Mouse (Mus musculus): Measurements from ENCODE around the gene Fbln1.

The Fbln1 gene

DNA sequence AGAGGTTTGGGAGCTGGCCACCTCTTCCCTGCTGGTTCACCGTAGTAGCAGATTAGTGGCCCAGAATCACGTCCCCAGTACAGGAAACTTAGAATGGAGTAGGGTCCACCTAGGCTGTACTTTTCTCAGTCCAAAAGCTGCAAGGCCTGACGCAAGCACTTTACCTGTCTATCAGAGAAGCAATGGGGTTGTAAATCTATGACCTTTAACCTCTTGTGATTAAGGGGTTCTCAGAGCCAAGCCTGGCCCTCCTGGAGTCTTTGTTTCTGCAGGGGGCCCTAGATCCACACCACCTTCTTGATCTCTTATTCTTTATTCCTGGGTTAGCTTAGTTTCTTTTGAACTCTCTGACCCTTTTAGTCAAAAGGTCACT lies 940 bp downstream of the Fbln1 start:
- no peak for DNase-seq (ENCODE audit: low read depth, low spot score)

DNA sequence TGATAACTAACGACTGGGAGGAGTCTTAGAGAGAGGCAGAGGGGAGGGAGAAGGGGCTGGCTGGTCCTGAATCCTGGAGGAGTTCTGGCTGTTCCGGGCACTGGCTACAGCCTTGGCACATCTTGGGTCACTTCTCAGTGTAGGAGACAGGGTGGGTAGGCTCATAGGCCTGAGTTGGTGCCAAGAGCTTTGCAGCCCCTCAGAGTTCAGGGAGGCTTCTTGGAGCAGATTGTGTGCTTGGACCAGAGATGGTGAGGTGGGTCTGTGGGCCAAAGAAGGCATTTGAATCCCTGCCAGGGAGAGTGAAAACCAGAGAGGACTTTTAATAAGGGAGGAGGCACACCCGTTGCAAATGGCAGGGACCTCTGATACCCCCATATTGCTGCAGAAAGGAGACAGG lies 1.3 kb downstream of the Fbln1 start:
- DNase-seq (ENCODE audit: low read depth, low spot score) = no peak

DNA sequence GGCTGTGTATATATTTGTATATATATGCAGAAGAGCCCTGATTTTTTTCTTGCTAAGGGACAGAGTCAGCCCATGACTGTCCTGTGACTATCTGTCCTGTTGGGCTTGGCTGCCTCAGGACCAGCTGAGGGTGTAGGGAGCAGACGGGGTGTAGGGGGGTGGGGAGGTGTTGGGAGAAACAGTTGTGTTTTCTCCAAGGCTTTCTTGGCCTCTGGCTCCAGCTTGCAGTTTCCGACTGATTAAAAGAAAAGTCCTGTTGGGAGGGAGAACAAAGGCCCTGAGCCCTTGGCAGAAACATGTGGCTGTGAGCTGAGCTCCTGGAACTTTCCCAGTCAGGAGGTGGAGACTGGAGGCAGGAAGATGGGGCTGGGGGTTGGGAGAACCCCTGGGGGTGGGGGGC lies 2.0 kb downstream of the Fbln1 start:
- no peak for DNase-seq (ENCODE audit: low read depth, low spot score)

DNA sequence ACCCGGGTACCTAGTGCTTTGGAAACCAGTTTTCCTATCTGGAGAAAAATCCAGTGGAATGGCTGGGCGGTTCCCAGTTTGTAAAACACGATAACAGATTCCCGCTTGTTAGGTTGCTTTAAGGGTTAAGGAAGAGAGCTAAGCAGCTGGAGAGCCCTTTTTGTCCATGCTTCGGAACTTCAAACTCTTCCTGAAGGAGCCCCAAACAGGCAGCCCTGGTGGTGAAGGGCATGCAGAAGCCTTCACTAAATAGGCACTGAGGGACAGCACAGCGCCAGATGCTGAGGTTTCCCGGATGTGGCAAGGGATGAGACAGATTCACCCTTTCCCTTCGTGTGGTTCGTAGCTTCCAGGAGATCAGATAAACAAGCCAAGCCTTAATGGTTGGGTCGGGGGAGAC lies 2.6 kb downstream of the Fbln1 start:
- DNase-seq (ENCODE audit: low read depth, low spot score) = no peak

GRCm38 (mm10) chr15:85209341-85209740 lies 3.6 kb downstream of the Fbln1 start:
- DNase-seq (ENCODE audit: low read depth, low spot score) = no peak

GRCm38 (mm10) chr15:85210686-85211085 lies 4.9 kb downstream of the Fbln1 start:
- no peak for DNase-seq (ENCODE audit: low read depth, low spot score)

- no peak for DNase-seq (ENCODE audit: low read depth, low spot score)
Observed at GRCm38 (mm10) chr15:85211101-85211760, 5.5 kb downstream of the Fbln1 start.

DNA sequence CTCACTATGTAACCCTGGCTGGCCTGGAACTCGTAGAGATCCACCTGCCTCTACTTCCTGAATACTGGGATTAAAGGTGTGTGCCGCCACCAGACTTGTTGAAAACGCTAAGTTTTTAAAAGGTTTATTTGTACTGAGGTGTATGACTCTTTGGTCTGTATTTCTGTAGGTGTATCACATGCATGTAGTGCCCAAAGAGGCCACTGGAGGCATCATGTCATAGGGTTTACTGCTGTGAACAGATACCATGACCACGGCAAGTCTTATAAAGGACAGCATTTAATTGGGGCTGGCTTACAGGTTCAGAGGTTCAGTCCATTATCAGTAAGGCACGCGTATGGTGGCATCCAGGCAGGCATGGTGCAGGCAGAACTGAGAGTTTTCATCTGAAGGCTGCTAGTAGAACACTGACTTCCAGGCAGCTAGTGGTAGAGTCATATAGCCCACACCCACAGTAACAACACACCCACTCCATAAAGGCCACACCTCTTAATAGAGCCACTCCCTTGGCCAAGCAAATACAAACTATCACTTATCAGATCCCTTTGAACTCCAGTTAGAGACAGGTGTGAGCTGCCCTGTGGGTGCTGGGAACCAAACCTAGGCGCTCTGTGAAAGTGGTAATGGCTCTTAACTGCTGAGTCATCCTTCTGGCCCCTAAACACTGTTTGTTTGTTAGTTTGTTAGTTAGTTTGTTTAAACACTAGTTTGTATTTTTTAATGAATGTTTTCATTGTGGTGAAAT lies 10.5 kb downstream of the Fbln1 start:
- DNase-seq (ENCODE audit: low read depth, low spot score) = no peak

DNA sequence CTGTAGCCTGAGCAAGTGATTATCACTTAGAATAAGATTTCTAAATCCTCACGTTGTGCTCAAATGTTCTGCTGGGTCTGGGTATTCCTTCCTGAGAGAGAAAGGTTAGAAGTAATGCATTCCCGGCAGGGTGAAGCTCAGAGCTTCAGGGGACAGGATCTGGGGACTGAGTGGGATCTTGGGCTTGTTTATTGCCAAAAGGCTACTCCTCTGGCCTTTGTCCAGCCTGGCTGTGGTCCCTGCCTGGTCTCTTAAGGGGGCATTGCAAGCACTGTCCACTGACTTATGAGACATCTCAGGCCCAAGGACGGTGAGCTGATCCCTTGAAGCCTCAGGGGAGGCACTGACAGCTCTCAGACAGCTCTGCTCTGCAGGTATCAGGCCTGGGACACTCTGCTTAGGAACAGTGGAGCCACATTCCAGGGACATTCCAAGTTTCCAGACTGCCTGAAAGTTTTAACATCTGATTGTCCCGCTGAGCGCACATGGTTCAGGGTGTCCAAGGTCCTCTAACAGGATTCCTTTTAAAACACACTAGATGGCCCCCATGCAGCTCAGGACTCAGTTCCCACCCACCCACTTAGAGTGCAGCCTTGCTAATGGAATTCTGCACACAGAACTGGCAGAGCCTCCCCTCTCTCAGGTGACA lies 13.0 kb downstream of the Fbln1 start:
- no peak for DNase-seq (ENCODE audit: low read depth, low spot score)

- DNase-seq (ENCODE audit: low read depth, low spot score) = no peak
Observed at GRCm38 (mm10) chr15:85220371-85220770, 14.6 kb downstream of the Fbln1 start.

DNA sequence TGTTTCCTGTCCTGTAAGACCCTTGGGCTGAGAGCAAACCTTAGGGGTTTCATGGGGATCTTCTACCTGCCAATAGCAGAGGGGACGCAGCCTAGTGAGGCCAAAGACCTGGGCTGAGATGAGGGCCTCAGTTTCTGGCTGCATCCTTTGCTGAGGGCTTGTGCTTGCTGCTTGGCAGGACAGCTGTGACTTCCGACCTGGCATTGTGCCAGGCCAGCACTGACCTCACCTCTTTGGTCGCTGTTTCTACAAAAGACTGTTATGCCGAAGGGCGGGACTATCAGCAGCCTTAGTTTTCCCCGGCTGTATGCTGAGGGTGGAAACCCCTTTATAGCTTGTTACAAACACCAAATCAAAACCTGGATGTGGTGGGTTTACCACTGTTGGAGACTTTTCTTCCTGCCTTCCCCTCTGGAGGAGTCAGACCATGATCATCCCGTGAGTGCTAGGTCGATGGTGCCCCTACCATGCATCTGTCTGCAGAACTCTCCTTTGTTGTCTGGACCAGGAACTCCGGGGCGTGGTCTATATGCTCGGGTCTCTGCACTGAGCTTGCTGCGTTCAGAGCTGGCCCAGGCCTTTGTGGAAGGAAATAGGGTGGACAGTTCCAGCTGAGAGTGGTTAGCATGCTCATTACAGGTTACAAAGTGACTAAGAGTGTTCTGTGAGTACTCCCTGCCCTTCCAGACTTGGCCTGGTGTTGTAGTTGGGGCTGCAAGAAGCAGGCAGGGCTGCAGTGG lies 15.5 kb downstream of the Fbln1 start:
- DNase-seq (ENCODE audit: low read depth, low spot score) = no peak

DNA sequence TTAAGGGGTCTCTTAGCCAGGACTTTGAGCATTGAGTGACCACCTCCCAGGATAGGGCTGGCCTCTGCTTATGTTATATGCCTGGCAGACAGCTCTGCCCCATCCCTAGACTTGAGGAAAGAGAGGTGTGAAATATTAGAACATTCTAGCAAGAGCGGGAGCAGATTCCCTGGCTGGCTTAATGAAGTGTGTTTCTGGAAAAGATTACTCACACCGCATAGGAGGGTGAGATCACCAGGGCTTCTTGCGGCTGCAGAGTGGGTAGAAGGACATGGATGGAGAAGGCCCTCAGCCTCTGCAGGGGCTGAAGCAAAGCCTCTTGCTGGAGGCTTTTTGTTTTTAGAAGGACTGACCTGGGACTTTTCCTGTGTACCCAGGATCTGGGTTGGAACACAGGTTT lies 19.9 kb downstream of the Fbln1 start:
- no peak for DNase-seq (ENCODE audit: low read depth, low spot score)

- DNase-seq (ENCODE audit: low read depth, low spot score) = no peak
Observed at GRCm38 (mm10) chr15:85226841-85227240, 21.1 kb downstream of the Fbln1 start.

DNA sequence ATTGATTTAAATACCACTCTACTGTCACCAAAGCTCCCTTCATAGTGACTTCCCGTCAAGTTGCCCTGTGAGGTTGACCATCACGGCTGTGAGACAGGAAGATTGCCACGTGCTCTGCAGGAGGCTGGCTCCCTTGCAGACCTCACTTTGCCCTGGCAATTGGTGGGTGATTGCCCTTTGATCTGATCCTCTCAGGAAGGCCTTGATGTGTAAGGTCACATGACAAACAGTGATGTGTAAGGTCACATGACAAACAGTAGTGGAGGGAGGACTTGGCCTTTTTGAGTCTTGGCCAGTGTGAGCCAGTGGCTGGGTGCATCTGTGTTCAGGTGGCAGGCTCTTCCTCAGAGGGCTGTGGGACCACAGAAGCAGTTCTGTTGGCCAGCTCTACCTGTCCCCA lies 22.8 kb downstream of the Fbln1 start:
- DNase-seq (ENCODE audit: low read depth, low spot score) = no peak

- no peak for DNase-seq (ENCODE audit: low read depth, low spot score)
Observed at GRCm38 (mm10) chr15:85229960-85230535, 24.3 kb downstream of the Fbln1 start.

DNA sequence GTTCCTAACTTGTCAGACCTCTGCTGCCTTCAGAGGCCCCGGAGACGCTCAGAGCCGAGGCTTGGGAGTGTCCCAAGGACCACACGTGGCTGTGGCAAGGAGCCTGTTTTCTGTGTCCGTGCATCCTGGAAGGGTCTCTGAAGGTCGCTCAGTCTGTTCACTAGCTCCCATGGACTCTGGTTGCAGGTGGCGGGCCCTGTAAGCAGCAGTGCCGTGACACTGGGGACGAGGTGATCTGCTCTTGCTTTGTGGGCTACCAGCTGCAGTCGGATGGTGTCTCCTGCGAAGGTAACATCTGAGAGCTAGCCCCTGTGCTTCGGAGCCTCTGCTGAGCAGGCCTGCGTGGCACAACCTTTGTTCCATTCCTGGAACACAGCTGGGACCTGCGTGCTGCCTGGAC lies 24.9 kb downstream of the Fbln1 start:
- no peak for DNase-seq (ENCODE audit: low read depth, low spot score)

DNA sequence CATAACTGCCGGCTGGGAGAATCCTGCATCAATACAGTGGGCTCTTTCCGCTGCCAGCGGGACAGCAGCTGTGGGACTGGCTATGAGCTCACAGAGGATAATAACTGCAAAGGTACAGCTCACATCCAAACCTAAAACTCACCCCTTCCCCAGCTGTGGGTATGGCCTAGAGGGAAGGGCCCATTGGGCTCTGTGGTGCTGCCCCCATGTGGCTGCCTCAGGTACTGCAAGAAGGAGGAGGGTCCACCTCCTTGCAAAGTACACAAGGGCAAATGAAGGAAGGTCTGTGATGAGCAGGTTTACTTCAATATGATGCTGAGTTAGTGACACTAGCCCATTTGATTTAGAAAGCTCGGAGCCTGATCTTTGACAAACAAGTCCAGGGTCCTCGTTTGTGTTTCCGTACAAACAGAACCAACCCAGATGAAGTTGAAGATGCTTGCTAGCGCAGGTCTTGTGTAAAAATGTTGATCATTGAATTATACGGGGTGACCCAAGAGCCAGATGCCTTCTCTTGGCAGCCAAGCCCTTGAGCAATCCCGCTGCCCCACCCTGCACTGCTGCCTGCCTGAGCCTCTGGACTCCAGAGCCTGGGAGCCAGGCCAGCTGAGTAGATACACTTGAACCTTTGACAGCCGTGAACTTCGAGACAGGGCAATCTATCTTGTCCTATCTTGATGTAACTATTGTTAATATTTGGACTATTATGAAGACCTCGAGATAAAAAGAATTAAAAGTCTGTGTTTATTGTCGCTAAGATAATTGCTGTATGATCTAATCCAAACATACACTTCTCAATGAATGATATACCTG lies 25.9 kb downstream of the Fbln1 start:
- DNase-seq (ENCODE audit: low read depth, low spot score) = peak; percentile 85

GRCm38 (mm10) chr15:85232256-85232535 lies 26.4 kb downstream of the Fbln1 start:
- peak; percentile 68 for DNase-seq (ENCODE audit: low read depth, low spot score)

- DNase-seq (ENCODE audit: low read depth, low spot score) = no peak
Observed at GRCm38 (mm10) chr15:85232543-85233250, 26.9 kb downstream of the Fbln1 start.

- no peak for DNase-seq (ENCODE audit: low read depth, low spot score)
Observed at GRCm38 (mm10) chr15:85233251-85233611, 27.5 kb downstream of the Fbln1 start.

DNA sequence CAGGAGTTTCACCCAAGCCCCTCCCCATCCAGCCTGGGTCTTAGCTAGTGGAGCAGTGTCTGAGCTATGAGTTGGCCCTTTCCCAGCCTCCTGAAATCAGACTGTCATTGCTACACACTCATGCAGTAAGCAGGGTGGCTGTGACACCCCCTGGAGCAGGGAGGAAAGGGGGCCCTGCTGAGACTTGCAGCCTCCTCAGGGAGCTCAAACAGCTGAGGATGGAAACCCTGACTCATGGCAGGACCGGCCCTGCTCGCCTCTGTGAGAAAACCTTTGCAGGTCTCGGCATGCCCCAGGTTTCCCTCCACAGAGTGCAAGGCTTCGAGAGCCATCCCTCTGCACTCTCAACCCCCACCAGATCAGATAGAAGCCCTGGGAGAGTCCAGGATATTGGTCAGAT lies 27.9 kb downstream of the Fbln1 start:
- DNase-seq (ENCODE audit: low read depth, low spot score) = no peak

Data from 3T3-L1 (cell line).